Mouse (Mus musculus): ENCODE results near the gene Man1b1. TPM values are rescaled to one million over a fixed set of nuclear protein-coding genes. Genes with fewer than 3 reads are reported as not detected.
A peak's percentile ranks its signal among the peaks of the same experiment; 100 is the strongest.

Man1b1 gene
- polyA plus RNA-seq, 1 experiment from 2014 or later: 68.4 TPM

DNA sequence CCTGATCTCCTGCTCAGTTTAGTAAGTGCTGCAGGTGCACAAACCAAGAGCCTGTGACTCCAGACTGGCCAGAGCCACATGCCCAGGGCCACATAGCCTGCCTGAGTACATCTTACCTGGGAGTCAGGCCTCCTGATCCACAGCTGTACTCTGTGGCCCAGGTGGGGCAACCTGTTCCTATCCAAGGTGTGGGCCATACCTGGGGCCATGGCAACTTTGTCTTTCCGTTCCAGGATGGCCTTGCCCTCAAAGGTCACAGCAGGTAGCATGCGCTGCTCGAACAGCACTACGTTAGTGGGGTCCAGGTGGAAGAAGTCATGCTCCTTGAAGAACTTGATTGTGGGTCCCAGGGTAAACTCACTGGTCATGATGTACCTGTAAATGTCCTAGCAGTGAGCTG is 32.2 kb downstream of the Man1b1 start:
- WGBS (ENCODE audit: insufficient replicate concordance): 87% methylated on average over 4 of the region's 4 CpGs
- Histone ChIP-seq H3K4me3 (ENCODE audit: low read depth, low read length) (no peak overlapping the region), H3K4me1 (ENCODE audit: control insufficient read depth, insufficient read depth, low read length) (no peaks in the 10 kb centered on the region; the same call in 1 of the 2 replicates), H3K27ac (ENCODE audit: low read depth, low read length) (no peak overlapping the region), H3K9me3 (replicated peaks; ENCODE audit: control insufficient read depth, low read length) (no peaks in the 10 kb centered on the region), H3K9ac (ENCODE audit: low read depth, low read length) (no peak overlapping the region), H3K36me3 (ENCODE audit: control insufficient read depth, insufficient read depth, low read length) (no peaks in the 10 kb centered on the region), H3K4me2 (peak overlapping the region; percentile 99; the same call in 1 of the 2 replicates), H3K27me3 (ENCODE audit: control insufficient read depth, insufficient read depth, low read length) (peaks cover 34% of the 10 kb centered on the region)
- ATAC-seq (replicated peaks; ENCODE audit: insufficient number of reproducible peaks, low FRiP score, low TSS enrichment): no peak

DNA sequence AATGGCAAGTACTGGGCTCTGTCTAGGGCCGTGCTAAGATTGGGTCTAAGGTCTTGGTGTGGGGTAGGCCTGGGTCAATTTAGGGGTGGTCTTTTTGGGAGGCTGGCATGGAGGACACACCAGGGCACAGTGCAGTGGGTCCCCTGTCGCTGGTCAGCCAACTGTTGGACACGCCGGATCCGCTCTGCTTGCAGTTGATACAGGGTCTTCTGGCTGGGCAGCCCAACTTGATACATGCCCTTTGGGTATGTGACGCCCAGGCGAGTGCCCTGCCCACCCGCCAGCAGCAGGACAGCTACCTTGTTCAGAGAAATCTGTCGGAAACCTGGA is 32.6 kb downstream of the Man1b1 start:
- H3K4me2 ChIP-seq: peak overlapping the region; percentile 99
- peaks cover 35% of the 10 kb centered on the region for H3K27me3 ChIP-seq (ENCODE audit: control insufficient read depth, insufficient read depth, low read length)
- H3K4me3 ChIP-seq (ENCODE audit: low read depth, low read length): peak overlapping the region; percentile 64
- no peaks in the 10 kb centered on the region for H3K36me3 ChIP-seq (ENCODE audit: control insufficient read depth, insufficient read depth, low read length)
- no peak for ATAC-seq (replicated peaks; ENCODE audit: insufficient number of reproducible peaks, low FRiP score, low TSS enrichment)
- H3K9me3 ChIP-seq (replicated peaks; ENCODE audit: control insufficient read depth, low read length): no peaks in the 10 kb centered on the region
- H3K27ac ChIP-seq (ENCODE audit: low read depth, low read length): no peak overlapping the region
- WGBS (ENCODE audit: insufficient replicate concordance): 30% methylated on average over 9 of the region's 9 CpGs
- no peaks in the 10 kb centered on the region; the same call in 1 of the 2 replicates for H3K4me1 ChIP-seq (ENCODE audit: control insufficient read depth, insufficient read depth, low read length)
- H3K9ac ChIP-seq (ENCODE audit: low read depth, low read length): peak overlapping the region; percentile 75; the same call in 1 of the 2 replicates

DNA sequence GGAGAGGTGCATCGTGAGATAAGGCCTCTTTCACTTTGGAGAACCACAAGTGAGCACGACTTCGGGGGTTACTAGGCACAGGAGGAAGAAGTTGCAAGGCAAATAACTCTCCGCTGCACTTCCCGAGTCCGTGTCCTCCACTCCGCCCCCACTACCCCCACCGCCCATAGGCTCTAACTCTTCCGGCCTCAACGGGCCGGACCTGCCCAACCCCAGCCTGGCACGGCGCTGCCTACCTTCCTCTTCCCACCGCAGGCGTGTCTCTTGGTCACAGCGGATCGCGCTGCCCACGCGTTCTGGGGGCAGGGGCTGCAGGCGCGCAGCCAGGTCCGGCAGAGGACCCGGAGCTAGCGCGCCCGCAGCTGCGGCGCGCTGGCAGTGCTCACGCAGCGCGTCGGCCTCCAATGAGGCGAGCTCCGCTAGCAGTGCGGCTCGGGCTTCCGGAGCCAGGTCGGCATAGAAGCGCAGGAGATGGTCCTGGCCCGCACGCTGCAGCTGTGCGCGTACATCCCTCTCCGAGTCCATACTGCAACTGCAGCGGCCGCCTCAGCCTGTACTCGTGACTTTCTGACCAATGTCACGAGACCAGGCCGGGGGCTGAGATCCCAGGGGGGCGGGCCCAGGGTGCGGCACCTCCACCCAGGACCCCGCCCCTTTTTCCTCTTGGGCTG is 33.1 kb downstream of the Man1b1 start, which contains the start of gene Uap1l1:
TSS of gene Uap1l1 (minus strand) at position 592 of the 671 bp plus-strand sequence.
- Histone ChIP-seq H3K4me1 (ENCODE audit: control insufficient read depth, insufficient read depth, low read length) (no peaks in the 10 kb centered on the region; the same call in 1 of the 2 replicates), H3K27me3 (ENCODE audit: control insufficient read depth, insufficient read depth, low read length) (peaks cover 35% of the 10 kb centered on the region), H3K9ac (ENCODE audit: low read depth, low read length) (peak within 1 kb of the TSS; percentile 75), H3K27ac (ENCODE audit: low read depth, low read length) (no peak within 1 kb of the TSS), H3K4me2 (peak within 1 kb of the TSS; percentile 99), H3K4me3 (ENCODE audit: low read depth, low read length) (peak within 1 kb of the TSS; percentile 64), H3K36me3 (ENCODE audit: control insufficient read depth, insufficient read depth, low read length) (no peaks in the 10 kb centered on the region), H3K9me3 (replicated peaks; ENCODE audit: control insufficient read depth, low read length) (no peaks in the 10 kb centered on the region)
- peak; percentile 75 for ATAC-seq (replicated peaks; ENCODE audit: insufficient number of reproducible peaks, low FRiP score, low TSS enrichment)
- under 1% methylated on average over 54 of the region's 54 CpGs for WGBS (ENCODE audit: insufficient replicate concordance)

DNA sequence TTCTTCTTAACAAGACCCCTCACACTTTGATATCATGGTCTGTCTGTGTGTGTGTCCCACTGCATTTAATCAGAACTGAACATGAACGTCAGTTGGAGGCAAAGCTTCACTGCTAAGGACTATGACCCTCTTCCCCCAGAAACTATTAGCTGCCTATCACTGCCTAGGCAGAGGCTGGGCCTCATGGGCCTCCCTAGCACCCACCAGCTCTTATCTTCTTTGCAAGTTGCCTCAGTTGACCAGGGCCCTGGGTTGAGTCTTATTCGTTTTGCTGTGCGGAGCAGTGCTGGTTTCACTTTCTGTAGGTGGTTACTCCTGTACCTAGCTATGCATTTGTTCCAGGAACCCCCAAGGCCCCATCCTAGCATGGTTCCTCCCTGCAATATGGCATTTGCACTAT is 37.9 kb downstream of the Man1b1 start:
- H3K36me3 ChIP-seq (ENCODE audit: control insufficient read depth, insufficient read depth, low read length): no peaks in the 10 kb centered on the region
- H3K27me3 ChIP-seq (ENCODE audit: control insufficient read depth, insufficient read depth, low read length): peaks cover 16% of the 10 kb centered on the region
- H3K4me2 ChIP-seq: no peak overlapping the region; the same call in 1 of the 2 replicates
- no peak overlapping the region for H3K4me3 ChIP-seq (ENCODE audit: low read depth, low read length)
- H3K27ac ChIP-seq (ENCODE audit: low read depth, low read length): no peak overlapping the region
- H3K4me1 ChIP-seq (ENCODE audit: control insufficient read depth, insufficient read depth, low read length): peaks cover 11% of the 10 kb centered on the region
- no peak for ATAC-seq (replicated peaks; ENCODE audit: insufficient number of reproducible peaks, low FRiP score, low TSS enrichment)
- H3K9me3 ChIP-seq (replicated peaks; ENCODE audit: control insufficient read depth, low read length): no peaks in the 10 kb centered on the region
- 79% methylated on average over 3 of the region's 3 CpGs for WGBS (ENCODE audit: insufficient replicate concordance)
- no peak overlapping the region for H3K9ac ChIP-seq (ENCODE audit: low read depth, low read length)

DNA sequence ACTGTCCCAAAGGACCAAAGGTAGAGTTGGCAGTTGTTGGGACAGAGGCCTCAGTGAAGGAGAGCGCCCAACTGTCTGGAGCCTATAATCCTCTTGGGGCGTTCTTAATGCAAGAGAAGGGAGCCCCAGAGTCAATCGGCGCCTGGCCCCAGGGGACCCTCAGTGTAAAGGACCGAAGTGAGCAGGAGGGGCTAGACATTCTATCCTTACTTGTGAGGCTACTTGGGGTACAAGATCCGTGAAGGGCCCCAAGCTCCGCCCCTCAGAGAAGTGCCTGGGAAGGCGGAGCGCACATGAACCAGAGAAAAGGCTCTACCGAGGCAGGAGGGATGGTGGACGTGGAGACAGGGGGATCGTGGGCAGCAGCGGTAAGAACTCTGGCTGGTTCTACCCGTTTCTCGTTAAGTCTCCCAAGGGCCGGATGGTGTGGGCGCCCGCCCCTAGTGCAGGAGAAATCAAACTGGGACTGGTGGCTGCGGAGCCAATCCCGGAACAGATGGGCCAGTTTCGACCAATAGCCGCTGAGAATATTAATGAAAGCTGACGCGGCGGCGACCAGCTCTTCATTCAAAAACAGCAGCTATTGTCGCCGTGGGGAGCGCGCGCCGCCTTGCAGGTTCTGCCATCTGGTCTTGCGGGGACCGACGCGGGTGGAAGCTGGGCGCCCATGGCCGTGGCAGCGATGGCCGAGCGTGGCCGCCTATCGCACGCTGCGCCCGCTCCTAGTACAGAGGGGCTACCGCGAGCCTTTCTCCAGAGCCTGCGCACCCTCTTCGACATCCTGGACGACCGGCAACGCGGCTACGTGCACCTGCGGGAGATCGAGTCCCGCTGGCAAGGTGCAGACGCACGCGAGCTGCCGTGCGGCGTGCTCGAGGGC is 39.9 kb downstream of the Man1b1 start, which contains the start of gene Sapcd2:
TSS of gene Sapcd2 (plus strand) at position 558 of the 880 bp plus-strand sequence.
- H3K4me2 ChIP-seq: peak within 1 kb of the TSS; percentile 92
- peak within 1 kb of the TSS; percentile 68 for H3K4me3 ChIP-seq (ENCODE audit: low read depth, low read length)
- H3K4me1 ChIP-seq (ENCODE audit: control insufficient read depth, insufficient read depth, low read length): peaks cover 11% of the 10 kb centered on the region
- peaks cover 2% of the 10 kb centered on the region; the same call in 1 of the 2 replicates for H3K36me3 ChIP-seq (ENCODE audit: control insufficient read depth, insufficient read depth, low read length)
- peaks cover 10% of the 10 kb centered on the region for H3K27me3 ChIP-seq (ENCODE audit: control insufficient read depth, insufficient read depth, low read length)
- WGBS (ENCODE audit: insufficient replicate concordance): under 1% methylated on average over 65 of the region's 65 CpGs
- peak; percentile 83 for ATAC-seq (replicated peaks; ENCODE audit: insufficient number of reproducible peaks, low FRiP score, low TSS enrichment)
- H3K9me3 ChIP-seq (replicated peaks; ENCODE audit: control insufficient read depth, low read length): no peaks in the 10 kb centered on the region
- peak within 1 kb of the TSS; percentile 73 for H3K27ac ChIP-seq (ENCODE audit: low read depth, low read length)
- peak within 1 kb of the TSS; percentile 77 for H3K9ac ChIP-seq (ENCODE audit: low read depth, low read length)

DNA sequence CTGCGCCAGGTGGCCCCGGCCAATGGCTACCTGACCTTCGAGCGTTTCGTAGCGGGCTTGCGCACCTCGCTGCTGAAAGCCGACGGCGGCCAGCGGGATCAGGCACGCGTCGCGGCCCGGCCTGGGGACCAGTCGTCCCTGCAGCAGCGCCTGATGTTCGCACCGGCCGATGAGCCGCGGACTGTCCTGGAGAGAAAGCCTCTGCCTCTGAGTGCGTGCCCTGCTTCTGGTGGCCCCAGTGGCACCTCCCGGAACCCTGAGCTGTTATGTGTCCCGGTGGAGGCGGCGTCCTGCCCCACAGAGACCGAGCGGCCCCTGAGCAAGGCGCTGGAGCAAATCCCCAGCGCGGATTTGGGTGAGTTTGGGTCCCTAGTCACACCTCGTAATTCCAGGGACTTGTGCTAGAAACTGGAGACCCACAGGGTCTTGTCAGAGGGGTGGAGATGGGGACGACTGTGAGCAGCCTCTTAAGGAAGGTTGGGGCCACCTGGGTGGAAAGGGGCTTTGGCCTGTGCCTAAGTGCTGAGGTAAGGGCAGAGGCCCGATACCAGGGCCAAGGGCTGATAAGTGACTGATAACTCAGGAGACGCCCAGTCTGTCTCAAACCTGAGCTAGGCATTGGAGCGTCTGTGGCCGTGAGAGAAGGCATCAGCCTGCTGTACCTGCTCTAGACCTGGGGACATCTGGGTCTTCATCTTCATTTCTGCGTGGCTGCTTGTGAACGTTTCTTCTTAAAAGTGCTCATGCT is 40.7 kb downstream of the Man1b1 start:
- 3% methylated on average over 42 of the region's 42 CpGs for WGBS (ENCODE audit: insufficient replicate concordance)
- H3K4me2 ChIP-seq: peak overlapping the region; percentile 92
- ATAC-seq (replicated peaks; ENCODE audit: insufficient number of reproducible peaks, low FRiP score, low TSS enrichment): peak; percentile 27; the same call in 1 of the 2 replicates
- peak overlapping the region; percentile 68 for H3K9ac ChIP-seq (ENCODE audit: low read depth, low read length)
- H3K9me3 ChIP-seq (replicated peaks; ENCODE audit: control insufficient read depth, low read length): no peaks in the 10 kb centered on the region
- peak overlapping the region; percentile 68 for H3K4me3 ChIP-seq (ENCODE audit: low read depth, low read length)
- peaks cover 11% of the 10 kb centered on the region for H3K4me1 ChIP-seq (ENCODE audit: control insufficient read depth, insufficient read depth, low read length)
- peaks cover 10% of the 10 kb centered on the region for H3K27me3 ChIP-seq (ENCODE audit: control insufficient read depth, insufficient read depth, low read length)
- H3K36me3 ChIP-seq (ENCODE audit: control insufficient read depth, insufficient read depth, low read length): peaks cover 2% of the 10 kb centered on the region; the same call in 1 of the 2 replicates
- peak overlapping the region; percentile 36; the same call in 1 of the 2 replicates for H3K27ac ChIP-seq (ENCODE audit: low read depth, low read length)

DNA sequence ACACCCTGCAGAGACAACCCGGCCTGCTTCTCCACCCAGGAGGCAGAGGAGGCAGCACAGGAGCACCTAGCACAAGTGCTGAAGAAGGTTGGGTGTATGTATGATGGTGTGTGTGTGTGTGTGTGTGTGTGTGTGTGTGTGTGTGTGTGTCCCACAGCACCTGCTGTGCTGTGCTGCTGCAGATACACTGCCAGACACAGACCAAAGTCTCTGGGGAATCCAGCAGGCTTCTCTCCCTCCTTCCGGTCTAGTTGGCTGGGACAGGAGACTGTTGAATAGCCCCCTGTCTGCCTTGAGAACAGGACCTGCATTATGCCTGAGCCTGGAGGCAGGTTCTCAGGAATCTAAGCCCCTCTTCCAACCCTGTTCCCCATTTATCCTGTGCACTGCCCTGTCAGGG is 41.3 kb downstream of the Man1b1 start:
- ATAC-seq (replicated peaks; ENCODE audit: insufficient number of reproducible peaks, low FRiP score, low TSS enrichment): no peak
- H3K27ac ChIP-seq (ENCODE audit: low read depth, low read length): no peak overlapping the region
- H3K4me2 ChIP-seq: peak overlapping the region; percentile 92
- H3K36me3 ChIP-seq (ENCODE audit: control insufficient read depth, insufficient read depth, low read length): peaks cover 2% of the 10 kb centered on the region; the same call in 1 of the 2 replicates
- H3K27me3 ChIP-seq (ENCODE audit: control insufficient read depth, insufficient read depth, low read length): peaks cover 7% of the 10 kb centered on the region
- peak overlapping the region; percentile 68 for H3K4me3 ChIP-seq (ENCODE audit: low read depth, low read length)
- no peaks in the 10 kb centered on the region for H3K9me3 ChIP-seq (replicated peaks; ENCODE audit: control insufficient read depth, low read length)
- peaks cover 11% of the 10 kb centered on the region for H3K4me1 ChIP-seq (ENCODE audit: control insufficient read depth, insufficient read depth, low read length)
- H3K9ac ChIP-seq (ENCODE audit: low read depth, low read length): no peak overlapping the region; the same call in 1 of the 2 replicates
- 43% methylated on average over 2 of the region's 2 CpGs for WGBS (ENCODE audit: insufficient replicate concordance)

DNA sequence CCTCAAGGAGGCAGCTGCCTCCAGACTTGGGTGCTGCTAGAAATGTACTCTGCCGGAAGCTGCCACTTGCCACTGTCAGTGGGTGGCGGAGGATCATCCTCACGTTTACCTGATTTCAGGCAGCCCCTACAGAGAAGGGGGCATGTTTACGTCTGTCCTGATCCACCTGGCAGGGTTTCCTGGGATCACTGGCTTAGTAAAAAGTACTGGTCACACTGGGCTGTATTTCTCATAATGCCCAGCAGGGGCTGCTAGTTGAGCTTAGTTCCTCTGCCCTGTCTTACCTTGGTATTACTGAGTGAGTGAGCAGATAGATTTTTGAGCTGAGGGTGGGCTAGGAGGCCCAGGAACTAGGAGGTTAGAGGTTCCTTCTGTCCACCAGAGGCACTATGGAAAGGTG is 44.5 kb downstream of the Man1b1 start:
- peaks cover 2% of the 10 kb centered on the region; the same call in 1 of the 2 replicates for H3K27me3 ChIP-seq (ENCODE audit: control insufficient read depth, insufficient read depth, low read length)
- H3K36me3 ChIP-seq (ENCODE audit: control insufficient read depth, insufficient read depth, low read length): peaks cover 2% of the 10 kb centered on the region; the same call in 1 of the 2 replicates
- H3K9me3 ChIP-seq (replicated peaks; ENCODE audit: control insufficient read depth, low read length): no peaks in the 10 kb centered on the region
- no peak overlapping the region for H3K4me3 ChIP-seq (ENCODE audit: low read depth, low read length)
- 57% methylated on average over 4 of the region's 4 CpGs for WGBS (ENCODE audit: insufficient replicate concordance)
- H3K4me2 ChIP-seq: no peak overlapping the region
- H3K4me1 ChIP-seq (ENCODE audit: control insufficient read depth, insufficient read depth, low read length): peaks cover 11% of the 10 kb centered on the region
- no peak for ATAC-seq (replicated peaks; ENCODE audit: insufficient number of reproducible peaks, low FRiP score, low TSS enrichment)
- H3K27ac ChIP-seq (ENCODE audit: low read depth, low read length): no peak overlapping the region
- H3K9ac ChIP-seq (ENCODE audit: low read depth, low read length): no peak overlapping the region

Measured in heart, embryonic 11.5 days (tissue).